Mouse (Mus musculus) midbrain, postnatal 0 days (tissue): ENCODE measurements at regions not wholly inside any gene's neighbourhood (a gene's known extent, or its start where the extent isn't known, plus 50 kb on each side); places are given as distances from the start of the nearest gene placed in this dataset.
A peak's percentile ranks its signal among the peaks of the same experiment; 100 is the strongest.

Experiments used
- ATAC-seq: fragments of 200-750 bp; cut with Nextera tagmentation; 2 replicates; pipeline ENCODE4 v1.8.0; 2017; ENCODE audit warnings: moderate number of reproducible peaks, mild to moderate bottlenecking, moderate TSS enrichment, moderate library complexity; ENCODE audit not compliant: low FRiP score
- DNase-seq: peaks from one replicate; pipeline ENCODE4 v3.0.0-alpha.2; 2015; ENCODE audit warnings: low spot score
- H3K27ac ChIP-seq: fragments of 300-500 bp; sonication (generic); 2 replicates; pipeline ENCODE4 v1.5.1; 2014; ENCODE audit warnings: low read depth, mild to moderate bottlenecking, low read length, mixed read lengths
- H3K27me3 ChIP-seq: fragments of 300-500 bp; sonication (generic); 2 replicates; pipeline ENCODE4 v1.6.1; 2014; ENCODE audit warnings: low read length, control low read depth, mixed read lengths; ENCODE audit not compliant: insufficient read depth
- H3K36me3 ChIP-seq: fragments of 300-500 bp; sonication (generic); 2 replicates; pipeline ENCODE4 v1.6.1; 2014; ENCODE audit warnings: low read length, control low read depth, mixed read lengths; ENCODE audit not compliant: insufficient read depth
- H3K4me1 ChIP-seq: fragments of 300-500 bp; sonication (generic); 2 replicates; pipeline ENCODE4 v1.6.1; 2014; ENCODE audit warnings: mild to moderate bottlenecking, control low read depth, antibody characterized with exemption, low read length, mixed read lengths; ENCODE audit not compliant: insufficient read depth
- H3K4me2 ChIP-seq: fragments of 300-500 bp; sonication (generic); 2 replicates; pipeline ENCODE4 v1.6.1; 2014; ENCODE audit warnings: low read depth, mild to moderate bottlenecking, low read length, mixed read lengths; ENCODE audit not compliant: poor library complexity, severe bottlenecking
- H3K4me3 ChIP-seq: fragments of 300-500 bp; sonication (generic); 2 replicates; pipeline ENCODE4 v1.5.1; 2014; ENCODE audit warnings: low read depth, mild to moderate bottlenecking, low read length, moderate library complexity
- H3K9ac ChIP-seq: fragments of 300-500 bp; sonication (generic); replicated peaks from 2 replicates; pipeline ENCODE4 v1.6.1; 2014; ENCODE audit warnings: mild to moderate bottlenecking, low read length, moderate library complexity, mixed read lengths; ENCODE audit not compliant: poor library complexity, severe bottlenecking
- H3K9me3 ChIP-seq: fragments of 300-500 bp; sonication (generic); 2 replicates; pipeline ENCODE4 v1.6.1; 2016; ENCODE audit warnings: low read length, control low read depth
- CTCF ChIP-seq: IDR thresholded peaks from 2 replicates; pipeline ENCODE4 v1.5.1; 2016; ENCODE audit warnings: antibody characterized with exemption, mild to moderate bottlenecking
- WGBS: fragments of 180-500 bp; shearing (Covaris S2); extraction: QIAGEN DNeasy Blood & Tissue Kit; methylation state at CpG from one replicate; pipeline ENCODE4 v1.1.7; 2014; 5-methylcytosine and 5-hydroxymethylcytosine counted together

DNA sequence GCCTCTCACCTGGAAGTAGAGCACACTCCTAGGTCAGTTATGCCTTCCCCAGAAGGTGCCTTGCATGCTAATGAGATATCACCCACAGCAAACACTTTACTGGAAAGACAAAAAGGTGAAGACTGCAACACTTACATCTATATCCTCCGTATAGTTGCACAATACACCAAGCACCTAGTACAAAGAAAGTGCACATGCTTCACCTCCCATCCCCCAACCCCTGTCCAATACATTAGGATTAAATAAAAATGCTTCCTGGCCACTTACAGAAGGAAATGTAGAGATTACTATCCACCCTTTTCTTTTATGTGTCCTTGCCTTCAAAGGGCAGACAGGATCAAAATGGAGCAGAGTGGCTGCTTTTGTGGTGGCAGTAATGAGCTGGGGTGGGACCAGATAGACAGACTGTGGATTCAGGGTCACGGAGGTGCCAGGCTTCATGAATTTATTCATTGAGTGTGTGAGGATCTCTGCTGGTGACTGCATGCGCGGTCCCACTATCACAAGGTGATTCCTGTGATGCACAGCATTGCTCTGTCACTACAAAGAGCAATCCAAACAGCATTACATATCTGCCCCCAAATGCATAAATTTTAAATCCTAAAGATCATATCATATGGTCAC is 109.9 kb upstream of the Fat4 start:
- WGBS, result 29% methylated on average over 4 of the region's 4 CpGs
- no peak for TF ChIP-seq CTCF
- Histone ChIP-seq H3K27me3 (no peaks in the 10 kb centered on the region), H3K4me3 (no peak overlapping the region), H3K4me2 (no peak overlapping the region), H3K9ac (no peak overlapping the region), H3K4me1 (no peaks in the 10 kb centered on the region), H3K27ac (no peak overlapping the region), H3K9me3 (no peaks in the 10 kb centered on the region), H3K36me3 (no peaks in the 10 kb centered on the region)
- no peak for ATAC-seq
- DNase-seq, result no peak

DNA sequence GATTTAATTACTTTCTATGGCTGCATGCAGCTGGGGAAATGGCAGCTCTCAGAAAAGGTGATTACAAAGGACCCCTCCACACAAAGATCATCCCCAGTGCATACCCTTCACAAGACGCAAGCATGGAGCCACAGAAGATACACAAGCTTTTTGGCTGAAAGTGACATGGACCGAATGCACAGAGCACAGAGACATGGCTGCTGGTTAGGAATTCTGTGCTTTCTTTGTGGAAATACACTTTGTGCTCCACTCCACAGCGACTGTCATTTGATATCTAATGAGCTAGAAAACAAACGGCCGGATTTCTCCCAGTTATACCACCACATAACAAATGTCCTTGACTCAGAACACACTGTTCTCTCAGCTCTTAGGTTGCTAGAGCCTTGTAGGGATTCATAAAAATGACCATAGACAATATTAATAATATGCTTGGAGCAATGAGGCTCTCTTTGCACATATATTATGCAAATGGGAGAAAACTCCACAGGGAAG is 132.1 kb upstream of the Fat4 start:
- no peak overlapping the region for H3K4me2 ChIP-seq
- H3K36me3 ChIP-seq, result no peaks in the 10 kb centered on the region
- 37% methylated on average over 5 of the region's 5 CpGs for WGBS
- H3K9ac ChIP-seq, result no peak overlapping the region
- DNase-seq, result peak; percentile 40
- no peak for ATAC-seq
- H3K27me3 ChIP-seq, result no peaks in the 10 kb centered on the region
- no peaks in the 10 kb centered on the region for H3K4me1 ChIP-seq
- peak overlapping the region; percentile 39; the same call in 1 of the 2 replicates for H3K27ac ChIP-seq
- no peaks in the 10 kb centered on the region for H3K9me3 ChIP-seq
- H3K4me3 ChIP-seq, result no peak overlapping the region
- no peak for TF ChIP-seq CTCF

DNA sequence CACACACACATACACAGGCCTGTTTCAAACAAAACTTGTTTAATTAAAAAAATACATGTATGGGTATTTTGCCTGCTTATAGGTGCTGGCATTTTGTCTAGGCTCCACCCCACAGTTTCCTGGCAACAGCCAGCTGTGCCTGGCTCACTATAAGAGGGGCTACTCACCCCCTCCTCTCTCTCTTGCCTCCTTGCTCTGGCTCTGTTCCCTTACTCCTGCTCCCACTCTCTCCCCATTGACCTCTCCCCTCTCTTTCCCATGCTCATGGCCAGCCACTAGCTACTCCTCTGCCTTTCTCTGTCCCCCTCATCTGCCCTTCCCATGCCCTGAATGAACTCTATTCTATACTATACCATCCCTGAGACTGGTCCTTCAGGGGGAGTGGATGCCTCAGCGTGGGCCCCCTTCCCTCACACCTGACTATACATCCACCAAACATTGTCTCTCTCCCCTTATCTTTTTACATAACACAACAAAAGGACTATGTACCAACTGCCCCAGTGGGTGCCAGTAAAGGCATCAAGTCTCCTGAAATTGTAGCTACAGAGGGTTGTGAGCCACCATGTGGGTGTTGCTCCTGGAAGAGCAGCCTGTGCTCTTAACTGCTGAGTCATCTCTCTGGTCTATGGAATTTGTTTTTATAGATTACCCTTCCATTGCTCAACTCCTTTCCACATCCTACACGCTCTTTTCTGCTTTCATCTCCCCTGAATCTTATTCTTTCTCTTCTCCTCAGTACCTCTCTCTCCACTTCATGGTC is 133.1 kb upstream of the Fat4 start:
- H3K4me1 ChIP-seq, result no peaks in the 10 kb centered on the region
- DNase-seq, result no peak
- no peaks in the 10 kb centered on the region for H3K9me3 ChIP-seq
- no peaks in the 10 kb centered on the region for H3K36me3 ChIP-seq
- H3K4me2 ChIP-seq, result no peak overlapping the region
- WGBS, result 80% methylated on average over 2 of the region's 2 CpGs
- H3K27me3 ChIP-seq, result no peaks in the 10 kb centered on the region
- no peak overlapping the region for H3K9ac ChIP-seq
- no peak overlapping the region for H3K4me3 ChIP-seq
- H3K27ac ChIP-seq, result no peak overlapping the region
- ATAC-seq, result no peak
- no peak for TF ChIP-seq CTCF

DNA sequence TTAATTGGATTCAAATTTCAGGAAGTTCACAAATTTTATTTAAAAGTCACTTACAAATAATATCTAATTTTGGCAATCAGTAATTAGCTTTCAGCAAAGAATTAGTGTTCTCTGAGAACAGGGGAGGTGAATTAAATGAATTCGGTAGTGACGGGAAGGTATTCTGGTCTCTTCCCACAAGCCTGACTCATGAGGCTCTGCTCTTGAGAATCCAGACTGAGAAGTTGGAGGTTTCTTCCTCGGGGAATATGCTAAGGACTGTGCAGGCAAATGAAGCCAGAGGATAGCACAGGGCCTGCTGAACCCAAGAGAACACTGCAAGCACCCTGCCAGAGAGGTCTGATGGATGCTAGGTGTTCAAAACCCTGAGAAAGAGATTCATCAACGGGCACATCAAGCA is 144.6 kb upstream of the Fat4 start:
- Histone ChIP-seq H3K4me3 (no peak overlapping the region), H3K36me3 (no peaks in the 10 kb centered on the region), H3K27me3 (no peaks in the 10 kb centered on the region), H3K27ac (no peak overlapping the region), H3K9ac (no peak overlapping the region), H3K9me3 (no peaks in the 10 kb centered on the region), H3K4me2 (no peak overlapping the region), H3K4me1 (no peaks in the 10 kb centered on the region)
- DNase-seq (no peak), ATAC-seq (no peak)
- no peak for TF ChIP-seq CTCF
- WGBS, result 82% methylated on average over 4 of the region's 4 CpGs

DNA sequence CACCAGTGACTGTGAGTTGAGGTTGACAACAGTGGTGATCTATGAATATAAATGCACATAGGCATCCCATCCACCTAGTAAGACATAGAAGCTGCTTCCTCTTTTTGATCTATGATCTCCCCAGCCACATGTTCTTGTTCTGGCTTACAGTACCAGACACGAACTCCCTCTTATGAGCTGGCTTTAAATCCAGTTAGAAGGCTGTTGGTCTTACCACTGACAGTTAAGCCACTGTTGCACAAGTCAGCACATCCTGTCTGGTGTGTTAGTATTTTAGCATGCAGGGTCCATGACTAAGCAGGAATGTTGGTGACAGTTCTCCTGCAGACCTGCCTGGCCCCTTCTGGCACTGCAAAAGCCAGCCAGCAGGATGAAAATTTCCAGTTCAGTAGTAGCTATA is 164.1 kb upstream of the Fat4 start:
- TF ChIP-seq CTCF, result no peak
- Histone ChIP-seq H3K9me3 (no peaks in the 10 kb centered on the region), H3K27ac (no peak overlapping the region), H3K36me3 (no peaks in the 10 kb centered on the region), H3K4me2 (no peak overlapping the region), H3K4me3 (no peak overlapping the region), H3K4me1 (no peaks in the 10 kb centered on the region), H3K27me3 (no peaks in the 10 kb centered on the region), H3K9ac (no peak overlapping the region)
- WGBS, result 87% methylated on average over 1 of the region's 1 CpGs
- ATAC-seq (no peak), DNase-seq (no peak)
